Mouse (Mus musculus) embryo, embryonic 9.5 days (tissue): ENCODE measurements around the gene Gripap1.

Experiments used
- DNase-seq: peaks from one replicate; pipeline ENCODE4 v3.0.0-alpha.2; 2017; ENCODE audit errors: extremely low spot score

Gripap1 gene

GRCm38 (mm10) chrX:7867141-7867540 lies 77.6 kb downstream of the Gripap1 start:
- no peak for DNase-seq

- no peak for DNase-seq
Measured at GRCm38 (mm10) chrX:7868506-7868905, 78.9 kb downstream of the Gripap1 start.

GRCm38 (mm10) chrX:7869826-7870225 lies 80.3 kb downstream of the Gripap1 start:
- DNase-seq, result no peak
